Mouse (Mus musculus) MEL-GATA-1-ER (cell line): ENCODE data around the gene Gm7929.
"Not testable (repeated sequence)": the region's sequence is repeated elsewhere in the genome, so short reads cannot be mapped to it uniquely, and the experiment has no call there.

Source experiments
- DNase-seq: peaks from one replicate; pipeline ENCODE4 v3.0.0-alpha.2; 2012; ENCODE audit warnings: low read depth; ENCODE audit errors: extremely low read depth

The Gm7929 gene

DNA sequence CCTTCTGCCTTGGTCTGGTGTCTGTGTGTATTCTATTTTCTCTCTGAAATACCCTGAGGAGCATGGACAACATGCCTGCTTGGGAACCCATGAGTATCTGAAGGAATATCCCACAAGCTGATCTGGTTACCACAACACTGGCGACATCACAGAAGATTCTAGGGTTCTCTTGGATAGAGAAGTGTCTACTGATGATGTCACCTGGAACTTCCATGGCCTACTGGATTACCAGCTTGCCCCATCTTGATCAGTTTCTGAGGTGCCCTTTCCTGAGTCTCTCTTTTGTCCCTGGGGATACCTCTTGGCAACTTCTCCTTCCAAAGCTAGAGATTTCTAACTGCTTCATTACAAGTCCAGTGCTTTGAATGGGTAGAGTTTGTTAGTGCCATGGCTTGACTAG lies at the start of gene Gm7929:
Gene Gm7929 (minus strand): TSS at position 101 of the 400 bp plus-strand sequence.
- DNase-seq = not testable (repeated sequence)

DNA sequence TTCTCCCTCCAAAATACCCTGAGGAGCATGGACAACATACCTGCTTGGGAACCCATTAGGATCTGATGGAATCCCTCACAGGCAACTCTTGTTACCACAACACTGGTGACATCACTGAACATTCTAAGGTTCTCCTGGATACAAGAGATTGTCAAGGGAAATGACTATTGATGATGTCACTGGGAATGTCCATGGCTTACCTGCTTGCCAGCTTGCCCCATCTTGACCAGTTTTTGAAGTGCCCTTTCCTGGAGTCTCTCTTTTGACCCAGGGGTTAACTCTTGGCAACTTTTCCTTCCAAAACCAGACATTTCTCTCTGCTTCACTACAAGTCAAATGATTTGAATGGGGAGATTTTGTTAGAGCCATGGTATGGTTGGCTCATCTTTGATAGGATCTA lies 21.9 kb upstream of the Gm7929 start, which contains the start of gene Gm47189:
Gene Gm47189 (minus strand): TSS at position 101 of the 400 bp plus-strand sequence.
- DNase-seq = not testable (repeated sequence)

GRCm38 (mm10) chr14:41755931-41756330 lies 5.5 kb upstream of the Gm7929 start:
- not testable (repeated sequence) for DNase-seq

DNA sequence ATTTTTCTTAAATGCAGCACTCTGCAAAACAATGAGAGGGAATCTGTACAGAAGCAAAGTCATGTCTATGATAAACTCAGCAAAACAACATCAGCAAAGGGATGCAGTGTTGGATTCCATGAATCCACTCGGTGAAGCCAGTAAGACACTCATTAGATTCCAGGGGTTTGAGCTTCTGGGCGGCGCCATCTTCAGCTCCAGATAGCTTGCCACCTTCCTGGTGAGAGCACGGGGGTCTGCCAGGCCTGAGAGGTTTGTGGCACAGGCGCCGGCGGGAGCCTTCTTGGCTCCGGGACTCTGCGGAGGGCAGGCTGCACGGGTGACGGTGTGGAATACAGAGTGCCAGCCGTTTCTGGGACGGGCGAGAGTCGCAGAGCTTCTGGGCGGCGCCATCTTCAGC lies 27.0 kb downstream of the Gm7929 start:
- DNase-seq = not testable (repeated sequence)

DNA sequence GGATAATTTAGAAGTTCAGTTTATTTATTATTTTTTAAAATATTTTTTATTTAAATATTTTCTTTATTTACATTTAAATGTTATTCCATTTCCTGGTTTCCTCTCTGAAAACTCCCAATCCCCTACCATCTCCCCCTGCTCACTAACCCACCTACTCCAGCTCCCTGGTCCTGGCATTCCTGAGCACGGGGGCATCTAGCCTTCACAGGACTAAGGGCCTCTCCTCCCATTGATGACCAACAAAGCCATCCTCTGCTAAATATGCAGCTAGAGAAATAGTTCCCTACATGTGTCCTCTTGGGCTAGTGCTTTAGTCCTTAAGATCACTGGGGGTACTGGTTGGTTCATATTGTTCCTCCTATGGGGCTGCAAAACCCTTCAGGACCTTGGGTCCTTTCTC lies 33.2 kb downstream of the Gm7929 start:
- DNase-seq = not testable (repeated sequence)

DNA sequence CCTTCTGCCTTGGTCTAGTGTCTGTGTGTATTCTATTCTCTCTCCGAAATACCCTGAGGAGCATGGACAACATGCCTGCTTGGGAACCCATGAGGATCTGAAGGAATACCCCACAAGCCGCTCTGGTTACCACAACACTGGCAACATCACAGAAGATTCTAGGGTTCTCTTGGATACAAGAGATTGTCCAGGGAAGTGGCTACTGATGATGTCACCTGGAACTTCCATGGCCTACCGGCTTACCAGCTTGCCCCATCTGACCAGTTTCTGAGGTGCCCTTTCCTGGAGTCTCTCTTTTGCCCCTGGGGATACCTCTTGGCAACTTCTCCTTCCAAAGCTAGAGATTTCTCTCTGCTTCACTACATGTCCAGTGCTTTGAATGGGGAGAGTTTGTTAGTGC lies 48.6 kb downstream of the Gm7929 start, which contains the start of gene Gm8068:
Gene Gm8068 (minus strand): TSS at position 101 of the 400 bp plus-strand sequence.
- DNase-seq = not testable (repeated sequence)
